Mouse (Mus musculus): ENCODE data around the gene Vps4b.
A peak's percentile ranks its signal among the peaks of the same experiment; 100 is the strongest.

Gene Vps4b

DNA sequence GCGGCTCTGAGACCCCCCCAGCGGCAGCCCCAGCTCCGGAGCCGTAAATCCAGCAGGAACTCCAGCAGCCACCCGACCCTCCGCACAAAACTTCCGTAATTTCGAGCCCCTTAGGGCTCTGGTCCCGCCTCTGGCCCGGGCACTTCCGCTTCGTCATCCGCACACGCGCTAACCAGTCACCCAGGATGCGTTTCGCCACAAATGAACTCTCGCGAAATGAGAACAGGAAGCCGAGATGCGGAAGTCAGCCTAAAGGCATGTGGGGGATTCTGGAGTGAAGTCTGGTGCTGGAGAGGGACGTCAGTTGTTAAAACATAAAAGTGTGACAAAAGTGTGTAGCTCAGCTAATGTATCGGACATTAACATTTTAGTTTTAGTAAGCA lies at the start of gene Vps4b:
Vps4b (minus strand) TSS at position 187 of the 383 bp plus-strand sequence.
- peak; percentile 100 for ATAC-seq (ENCODE audit: insufficient number of reproducible peaks, low FRiP score, low TSS enrichment)

GRCm38 (mm10) chr1:106828784-106829183 lies 32.3 kb upstream of the Vps4b start:
- no peak for ATAC-seq (ENCODE audit: insufficient number of reproducible peaks, low FRiP score, low TSS enrichment)

- no peak for ATAC-seq (ENCODE audit: insufficient number of reproducible peaks, low FRiP score, low TSS enrichment)
Observed at GRCm38 (mm10) chr1:106822297-106822696, 25.8 kb upstream of the Vps4b start.

DNA sequence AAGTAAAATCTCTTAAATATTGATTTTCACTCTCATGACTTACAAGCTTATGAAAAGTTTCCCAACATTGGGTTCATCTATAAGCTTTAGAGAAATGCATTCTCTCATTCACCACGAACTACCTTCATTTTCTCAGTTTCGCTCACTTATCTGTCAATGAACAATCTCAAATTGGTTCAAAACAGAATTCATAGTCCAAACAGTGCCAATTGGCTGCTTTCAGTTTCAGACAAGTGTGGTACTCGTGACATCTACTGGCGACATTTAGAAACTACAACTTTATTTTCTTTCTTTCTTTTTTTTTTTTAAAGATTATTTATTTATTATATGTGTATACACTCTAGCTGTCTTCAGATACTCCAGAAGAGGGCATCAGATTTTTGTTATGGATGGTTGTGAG lies 21.8 kb upstream of the Vps4b start:
- no peak for ATAC-seq (ENCODE audit: insufficient number of reproducible peaks, low FRiP score, low TSS enrichment)

- ATAC-seq (ENCODE audit: insufficient number of reproducible peaks, low FRiP score, low TSS enrichment): no peak
Observed at GRCm38 (mm10) chr1:106816766-106817165, 20.2 kb upstream of the Vps4b start.

DNA sequence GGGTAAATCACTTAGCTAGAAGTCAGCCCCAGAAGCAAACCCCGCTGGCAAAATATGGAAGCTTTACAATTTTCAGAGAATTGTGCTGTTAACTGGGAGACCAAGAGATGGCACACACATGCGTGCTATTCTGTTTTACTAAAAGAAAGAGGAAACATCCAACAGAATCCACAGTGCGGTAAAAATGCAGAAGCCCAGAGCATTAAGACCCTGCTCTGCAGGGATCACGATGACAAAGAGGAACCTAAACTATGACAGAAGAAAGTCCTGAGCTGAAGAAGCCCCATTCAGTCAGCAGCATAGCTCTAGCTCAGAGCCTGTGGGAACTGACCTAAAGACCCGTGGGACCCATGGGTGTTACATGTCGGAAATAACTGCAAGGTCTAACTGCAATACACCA lies 18.7 kb upstream of the Vps4b start:
- no peak for ATAC-seq (ENCODE audit: insufficient number of reproducible peaks, low FRiP score, low TSS enrichment)

DNA sequence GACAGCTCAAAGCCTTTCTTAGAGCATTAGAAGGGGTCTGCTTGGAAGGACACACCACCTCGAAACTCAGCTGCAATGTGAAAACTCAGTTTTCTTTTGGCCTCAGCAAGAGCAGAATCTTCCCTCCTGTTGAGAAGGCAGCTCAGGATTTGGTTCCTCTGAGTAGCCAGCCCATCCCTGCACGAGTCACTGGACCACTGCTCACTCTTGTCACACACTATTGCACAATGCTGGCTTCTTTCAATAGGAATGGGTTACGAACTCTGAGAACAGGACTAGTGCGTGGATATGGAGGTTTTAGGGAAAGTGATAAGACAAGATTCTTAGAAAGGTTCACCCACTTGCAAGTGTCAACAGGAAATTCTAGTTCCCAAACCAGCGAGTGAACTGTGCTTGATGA lies 18.3 kb upstream of the Vps4b start:
- no peak for ATAC-seq (ENCODE audit: insufficient number of reproducible peaks, low FRiP score, low TSS enrichment)

DNA sequence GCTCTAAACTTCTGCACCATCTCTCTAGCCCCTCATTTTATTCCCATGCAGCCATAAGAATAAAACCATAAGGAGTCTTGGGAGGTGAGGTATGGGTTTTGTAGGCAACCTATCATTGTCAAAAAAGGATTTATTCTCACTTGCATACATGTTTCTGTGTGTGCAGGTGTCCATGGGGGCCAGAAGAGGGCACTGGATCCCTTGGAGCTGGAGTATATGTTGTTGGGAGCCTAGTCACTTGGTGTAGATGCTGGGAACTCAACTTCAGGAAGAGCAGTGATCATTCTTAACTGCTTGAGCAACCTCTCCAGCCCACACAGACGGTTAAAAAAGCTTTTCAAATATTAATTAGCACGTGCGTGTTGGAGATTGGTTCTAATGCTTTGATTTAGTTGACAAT lies 3.4 kb upstream of the Vps4b start:
- no peak for ATAC-seq (ENCODE audit: insufficient number of reproducible peaks, low FRiP score, low TSS enrichment)

DNA sequence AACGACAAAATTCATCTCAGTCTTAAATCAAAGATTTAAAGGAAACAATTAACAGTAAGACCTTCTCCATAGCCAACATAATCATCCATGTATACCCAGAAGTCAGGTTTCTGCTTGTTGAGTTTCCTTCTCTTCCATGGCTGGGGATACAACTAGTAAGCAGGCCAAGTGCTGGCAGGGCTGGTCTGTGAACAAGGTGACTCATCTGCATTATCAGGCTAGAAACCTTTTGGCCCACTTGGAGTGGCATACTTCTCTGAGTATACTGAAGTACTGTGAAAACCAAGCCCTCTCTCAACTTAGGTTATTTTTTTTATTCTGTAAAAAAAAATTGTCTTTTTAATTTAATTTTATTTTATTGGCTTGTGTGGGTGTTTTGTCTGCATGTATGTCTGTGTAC lies 2.9 kb upstream of the Vps4b start:
- no peak for ATAC-seq (ENCODE audit: insufficient number of reproducible peaks, low FRiP score, low TSS enrichment)

DNA sequence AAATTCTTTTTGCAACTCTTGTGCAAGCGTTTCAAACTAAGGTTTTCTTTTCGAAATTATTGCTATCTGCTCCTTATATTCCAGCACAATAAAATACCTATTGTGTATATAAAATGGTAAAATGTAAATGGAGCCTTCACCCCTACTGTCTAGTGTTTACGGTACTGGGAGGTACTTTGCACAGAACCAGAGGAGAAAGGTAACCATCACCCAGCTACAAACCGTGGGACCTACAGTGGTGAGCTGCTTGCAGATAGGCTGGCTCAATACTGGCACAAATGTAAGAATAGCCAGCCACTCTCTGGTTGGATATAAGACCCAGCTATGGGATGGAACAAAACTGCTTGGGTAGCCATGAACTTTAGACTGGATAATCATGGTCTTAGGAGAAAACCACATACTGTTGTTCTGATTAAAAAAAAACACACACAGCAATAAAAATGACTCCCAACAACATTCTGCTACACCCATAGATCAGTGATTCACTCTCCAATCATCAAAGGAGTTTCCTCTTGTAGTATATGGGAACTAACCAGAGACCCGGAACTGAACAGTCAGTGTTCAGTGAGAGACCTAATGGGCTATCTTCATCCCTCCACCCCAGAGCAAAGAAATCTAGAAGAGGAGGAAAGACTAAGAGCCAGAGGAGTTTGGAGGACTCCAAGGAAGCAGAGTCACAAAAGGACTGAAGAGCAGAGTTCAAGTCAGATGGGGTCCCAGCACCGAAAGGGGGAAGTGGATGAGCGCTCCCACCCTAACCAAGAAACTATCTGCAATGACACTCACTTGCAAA lies 655 bp upstream of the Vps4b start:
- ATAC-seq (ENCODE audit: insufficient number of reproducible peaks, low FRiP score, low TSS enrichment): no peak; the same call in 1 of the 2 replicates

DNA sequence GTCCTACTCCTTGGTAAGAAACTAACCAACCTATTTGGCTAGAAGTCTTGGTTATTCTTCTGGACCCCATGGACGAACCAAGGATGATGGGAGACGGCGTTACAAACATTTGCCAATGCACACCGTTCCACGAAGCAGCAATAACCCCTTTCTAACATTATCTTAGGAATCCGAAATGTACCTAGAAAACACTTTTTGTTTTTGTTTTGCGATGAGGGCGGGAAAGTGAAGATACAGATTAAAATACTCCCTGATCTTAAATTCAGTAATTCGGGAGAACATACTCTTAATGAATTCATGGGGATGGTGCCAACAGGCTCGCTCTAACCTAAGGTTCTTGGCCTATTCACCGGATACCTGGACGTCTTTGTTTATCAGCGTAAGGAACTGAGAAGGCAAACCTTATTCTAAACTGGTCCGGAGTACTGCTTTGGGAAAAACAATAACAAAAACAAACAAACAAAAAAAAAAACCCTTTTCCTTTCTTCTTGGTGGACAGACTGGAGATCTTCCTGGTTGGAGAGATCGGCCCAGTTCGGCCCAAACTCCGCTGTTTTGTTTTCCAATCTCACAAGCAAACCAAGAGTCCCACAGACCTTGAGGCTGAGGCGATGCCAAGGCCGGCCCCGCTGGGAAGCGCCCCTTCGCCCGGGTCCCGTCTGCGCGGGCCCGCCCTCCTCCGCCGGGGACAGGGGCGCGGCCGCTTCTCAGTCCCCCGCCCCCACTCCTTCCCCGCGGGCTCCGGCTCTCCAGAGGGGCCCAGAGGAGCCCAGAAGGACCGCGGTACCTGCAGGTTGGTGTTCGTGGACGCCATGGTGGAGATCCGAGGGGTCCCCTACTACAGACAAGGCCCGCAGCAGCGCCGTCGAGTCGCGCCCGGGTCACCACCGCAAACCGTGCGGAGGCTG lies 640 bp downstream of the Vps4b start:
- ATAC-seq (ENCODE audit: insufficient number of reproducible peaks, low FRiP score, low TSS enrichment): peak; percentile 76

DNA sequence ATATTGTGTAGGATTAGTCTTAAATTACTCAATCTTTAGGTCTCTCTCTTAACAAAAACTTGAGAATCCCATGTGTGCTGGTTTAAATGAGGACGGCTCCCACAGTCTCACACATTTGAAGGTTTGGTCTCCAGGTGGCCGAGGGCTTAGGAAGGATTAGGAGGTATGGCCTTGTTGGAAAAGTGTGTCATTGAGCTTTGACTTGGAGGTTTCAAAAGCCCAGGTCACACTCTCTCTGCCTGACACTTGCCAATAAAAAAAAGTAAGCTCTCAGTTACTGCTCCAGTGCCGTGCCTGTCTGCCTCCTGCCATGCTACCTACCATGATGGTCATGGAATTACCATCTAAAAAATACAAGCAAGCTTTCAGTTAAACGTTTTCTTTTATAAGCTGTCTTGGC lies 21.6 kb downstream of the Vps4b start:
- no peak for ATAC-seq (ENCODE audit: insufficient number of reproducible peaks, low FRiP score, low TSS enrichment)

- ATAC-seq (ENCODE audit: insufficient number of reproducible peaks, low FRiP score, low TSS enrichment): no peak
Observed at GRCm38 (mm10) chr1:106774092-106774491, 22.4 kb downstream of the Vps4b start.

DNA sequence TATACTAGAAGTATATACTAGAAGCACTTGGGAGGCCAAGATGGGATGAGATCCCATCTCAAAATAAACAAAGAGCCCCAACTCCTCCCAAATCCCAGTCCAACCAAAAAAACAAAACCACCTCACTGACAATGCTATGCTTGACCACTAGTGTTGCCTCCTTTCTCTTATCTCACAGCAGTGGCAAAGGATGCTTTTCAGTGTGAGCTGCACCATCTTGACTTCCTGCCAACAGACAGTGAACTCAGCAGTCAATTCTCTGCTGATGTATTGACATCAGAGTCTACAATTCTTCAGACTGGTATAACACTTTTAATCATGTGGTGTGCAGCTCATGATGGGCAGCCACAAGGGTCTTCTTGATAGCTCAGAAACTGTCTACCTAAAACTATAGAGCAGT lies 27.8 kb downstream of the Vps4b start:
- ATAC-seq (ENCODE audit: insufficient number of reproducible peaks, low FRiP score, low TSS enrichment): no peak

- ATAC-seq (ENCODE audit: insufficient number of reproducible peaks, low FRiP score, low TSS enrichment): no peak
Observed at GRCm38 (mm10) chr1:106765771-106766170, 30.8 kb downstream of the Vps4b start.

DNA sequence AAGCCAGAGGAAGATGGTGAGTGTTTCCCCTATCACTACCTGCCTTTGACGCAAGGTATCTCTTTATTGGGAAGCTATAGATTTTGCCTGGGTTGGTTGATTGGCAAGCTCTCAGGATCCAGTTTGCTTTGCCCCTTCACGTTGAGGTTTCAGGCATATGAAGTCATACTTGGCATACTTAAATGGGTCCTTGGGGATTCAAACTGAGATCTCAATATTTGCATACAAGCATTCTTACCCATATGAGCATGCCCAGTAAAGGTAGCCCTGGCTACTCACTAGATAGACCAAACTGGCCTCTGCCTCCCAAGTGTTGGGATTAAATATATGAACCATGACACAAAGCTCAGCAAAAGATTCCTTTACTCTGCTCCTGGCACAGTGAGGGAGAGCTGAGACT lies 31.7 kb downstream of the Vps4b start:
- no peak for ATAC-seq (ENCODE audit: insufficient number of reproducible peaks, low FRiP score, low TSS enrichment)

- no peak for ATAC-seq (ENCODE audit: insufficient number of reproducible peaks, low FRiP score, low TSS enrichment)
Observed at GRCm38 (mm10) chr1:106764281-106764680, 32.2 kb downstream of the Vps4b start.

GRCm38 (mm10) chr1:106760750-106761149 lies 35.8 kb downstream of the Vps4b start:
- ATAC-seq (ENCODE audit: insufficient number of reproducible peaks, low FRiP score, low TSS enrichment): no peak

- peak; percentile 97 for ATAC-seq (ENCODE audit: insufficient number of reproducible peaks, low FRiP score, low TSS enrichment)
Observed at GRCm38 (mm10) chr1:106759572-106760435, 36.7 kb downstream of the Vps4b start, which contains the start of gene Kdsr. Kdsr (minus strand) TSS chr1:106759727.

DNA sequence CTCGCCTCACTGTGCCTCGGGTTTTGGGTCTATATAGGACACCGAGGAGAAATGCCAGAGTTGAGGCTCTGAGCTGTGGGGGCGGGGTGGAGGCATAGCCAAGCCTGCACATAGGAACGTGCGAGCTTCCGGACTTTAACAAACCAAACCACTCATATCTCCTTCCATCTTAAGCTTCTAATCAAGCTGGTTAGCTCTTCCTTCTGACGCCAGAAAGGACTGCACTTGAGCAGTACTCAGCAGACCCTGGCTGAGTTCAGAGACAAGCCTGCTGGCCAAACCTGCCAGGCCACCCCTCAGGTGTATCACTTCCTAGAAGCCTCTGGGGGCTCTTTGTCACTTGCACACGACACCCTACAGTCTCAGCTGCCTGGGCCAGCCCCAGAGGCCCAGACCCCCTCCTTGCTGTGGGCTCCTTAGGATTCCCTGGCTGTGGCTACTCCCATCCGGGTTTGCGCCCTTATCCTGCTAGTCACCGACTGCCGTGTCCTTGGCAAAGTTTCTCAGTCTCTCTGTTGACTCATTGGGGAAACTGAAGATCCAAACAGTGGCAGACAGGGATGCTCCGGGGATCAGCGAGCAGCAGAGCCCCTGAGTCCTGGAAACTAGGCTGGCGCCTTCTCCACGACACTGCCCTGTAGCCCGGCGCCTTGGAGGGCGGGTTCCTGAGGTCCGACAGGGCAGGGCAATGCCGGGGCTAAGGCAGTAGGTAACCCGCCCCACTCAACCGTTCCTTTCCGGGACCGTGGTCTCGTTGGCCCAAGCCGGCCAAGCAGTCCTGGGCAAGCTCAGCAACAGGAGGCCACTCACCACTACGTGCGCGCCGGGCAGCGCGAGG lies 37.6 kb downstream of the Vps4b start:
- ATAC-seq (ENCODE audit: insufficient number of reproducible peaks, low FRiP score, low TSS enrichment): peak; percentile 11

Data from cerebellum, adult (tissue).